Mouse (Mus musculus) limb, embryonic 11.5 days (tissue): ENCODE measurements around the gene Map1lc3b. TPM values are rescaled to one million over a fixed set of nuclear protein-coding genes. Genes with fewer than 3 reads are reported as not detected.
A peak's percentile ranks its signal among the peaks of the same experiment; 100 is the strongest.

ENCODE experiments used
- ATAC-seq: fragments of 200-750 bp; cut with Nextera tagmentation; 2 replicates; pipeline ENCODE4 v1.8.0; 2017; ENCODE audit warnings: low read depth; ENCODE audit not compliant: insufficient number of reproducible peaks, low FRiP score, low TSS enrichment
- DNase-seq: peaks from one replicate; pipeline ENCODE4 v3.0.0-alpha.2; 2015; ENCODE audit warnings: low spot score
- H3K27ac ChIP-seq: fragments of 300-500 bp; sonication (generic); replicated peaks from 2 replicates; pipeline ENCODE4 v1.5.1; 2014; ENCODE audit warnings: low read depth, mild to moderate bottlenecking, low read length
- H3K27me3 ChIP-seq: fragments of 300-500 bp; sonication (generic); 2 replicates; pipeline ENCODE4 v1.6.1; 2014; ENCODE audit warnings: mild to moderate bottlenecking, low read length, mixed read lengths; ENCODE audit not compliant: control insufficient read depth, insufficient read depth
- H3K36me3 ChIP-seq: fragments of 300-500 bp; sonication (generic); 2 replicates; pipeline ENCODE4 v1.6.1; 2014; ENCODE audit warnings: mild to moderate bottlenecking, low read length, moderate library complexity, mixed read lengths; ENCODE audit not compliant: control insufficient read depth, insufficient read depth
- H3K4me1 ChIP-seq: fragments of 300-500 bp; sonication (generic); 2 replicates; pipeline ENCODE4 v1.6.1; 2014; ENCODE audit warnings: low read length, mixed read lengths; ENCODE audit not compliant: control insufficient read depth, insufficient read depth
- H3K4me2 ChIP-seq: fragments of 300-500 bp; sonication (generic); 2 replicates; pipeline ENCODE4 v1.6.1; 2014; ENCODE audit warnings: low read depth, mild to moderate bottlenecking, moderate library complexity; ENCODE audit not compliant: severe bottlenecking
- H3K4me3 ChIP-seq: fragments of 300-500 bp; sonication (generic); 2 replicates; pipeline ENCODE4 v1.5.1; 2014; ENCODE audit warnings: low read depth, low read length
- H3K9ac ChIP-seq: fragments of 300-500 bp; sonication (generic); 2 replicates; pipeline ENCODE4 v1.6.1; 2014; ENCODE audit warnings: mild to moderate bottlenecking, low read length
- H3K9me3 ChIP-seq: fragments of 300-500 bp; sonication (generic); 2 replicates; pipeline ENCODE4 v1.6.1; 2016; ENCODE audit warnings: low read length; ENCODE audit not compliant: control insufficient read depth
- WGBS: fragments of 180-500 bp; shearing (Covaris S2); extraction: QIAGEN DNeasy Blood & Tissue Kit; methylation state at CpG from one replicate; pipeline ENCODE4 v1.1.7; 2014; 5-methylcytosine and 5-hydroxymethylcytosine counted together
- polyA plus RNA-seq: library from polyadenylated mRNA; unstranded; fragments of >200 nt; fragmentation: Nextera tagmentation; extraction: Ambion mirVana; gene quantifications from 2 replicates; pipeline ENCODE4 v1.2.1, GENCODE M21; 2014

The Map1lc3b gene
- polyA plus RNA-seq, 1 experiment from 2014 or later, result 217 TPM

- Histone ChIP-seq H3K4me3 (no peak overlapping the region), H3K27ac (no peak overlapping the region)
Observed at GRCm38 (mm10) chr8:121563701-121564100, 26.5 kb upstream of the Map1lc3b start.

GRCm38 (mm10) chr8:121568321-121568720, 21.8 kb upstream of the Map1lc3b start:
- no peak overlapping the region for H3K9ac ChIP-seq
- no peak overlapping the region for H3K27ac ChIP-seq
- no peak for DNase-seq
- WGBS, result 76% methylated on average over 6 of the region's 6 CpGs
- no peaks in the 10 kb centered on the region for H3K27me3 ChIP-seq
- H3K36me3 ChIP-seq, result no peaks in the 10 kb centered on the region
- no peaks in the 10 kb centered on the region for H3K9me3 ChIP-seq
- H3K4me2 ChIP-seq, result no peak overlapping the region
- no peaks in the 10 kb centered on the region for H3K4me1 ChIP-seq
- ATAC-seq, result no peak
- H3K4me3 ChIP-seq, result no peak overlapping the region

More at GRCm38 (mm10) chr8:121563701-121564100, 26.5 kb upstream of the Map1lc3b start:
- no peak overlapping the region for H3K9ac ChIP-seq
- no peaks in the 10 kb centered on the region for H3K27me3 ChIP-seq
- ATAC-seq (no peak), DNase-seq (no peak)
- 88% methylated on average over 6 of the region's 6 CpGs for WGBS
- peaks cover 5% of the 10 kb centered on the region; the same call in 1 of the 2 replicates for H3K36me3 ChIP-seq
- H3K4me2 ChIP-seq, result no peak overlapping the region
- no peaks in the 10 kb centered on the region for H3K9me3 ChIP-seq
- H3K4me1 ChIP-seq, result no peaks in the 10 kb centered on the region

GRCm38 (mm10) chr8:121570335-121570734, 19.8 kb upstream of the Map1lc3b start:
- no peak overlapping the region for H3K4me2 ChIP-seq
- no peaks in the 10 kb centered on the region for H3K36me3 ChIP-seq
- DNase-seq (no peak), ATAC-seq (no peak)
- H3K9me3 ChIP-seq, result no peaks in the 10 kb centered on the region
- H3K27me3 ChIP-seq, result no peaks in the 10 kb centered on the region
- H3K9ac ChIP-seq, result no peak overlapping the region
- H3K4me1 ChIP-seq, result no peaks in the 10 kb centered on the region
- H3K27ac ChIP-seq, result no peak overlapping the region
- WGBS, result 85% methylated on average over 21 of the region's 21 CpGs
- no peak overlapping the region for H3K4me3 ChIP-seq

GRCm38 (mm10) chr8:121570801-121571200, 19.4 kb upstream of the Map1lc3b start:
- Histone ChIP-seq H3K9ac (no peak overlapping the region), H3K4me3 (no peak overlapping the region), H3K27ac (no peak overlapping the region), H3K27me3 (no peaks in the 10 kb centered on the region), H3K9me3 (no peaks in the 10 kb centered on the region), H3K36me3 (no peaks in the 10 kb centered on the region), H3K4me1 (no peaks in the 10 kb centered on the region), H3K4me2 (no peak overlapping the region)
- no peak for DNase-seq
- WGBS, result 79% methylated on average over 17 of the region's 17 CpGs
- ATAC-seq, result no peak

- H3K27ac ChIP-seq, result no peak overlapping the region
- H3K4me3 ChIP-seq, result no peak overlapping the region
- no peak for ATAC-seq
- H3K9ac ChIP-seq, result no peak overlapping the region
- no peaks in the 10 kb centered on the region for H3K27me3 ChIP-seq
- peaks cover 6% of the 10 kb centered on the region for H3K4me1 ChIP-seq
- DNase-seq, result no peak
- WGBS, result 76% methylated on average over 7 of the region's 7 CpGs
- no peak overlapping the region for H3K4me2 ChIP-seq
- H3K36me3 ChIP-seq, result no peaks in the 10 kb centered on the region
- no peaks in the 10 kb centered on the region for H3K9me3 ChIP-seq
Observed at GRCm38 (mm10) chr8:121572121-121572520, 18.0 kb upstream of the Map1lc3b start.

- no peak overlapping the region for H3K27ac ChIP-seq
- no peak for ATAC-seq
- no peaks in the 10 kb centered on the region for H3K27me3 ChIP-seq
- WGBS, result 48% methylated on average over 3 of the region's 3 CpGs
- no peak overlapping the region for H3K9ac ChIP-seq
- no peaks in the 10 kb centered on the region for H3K36me3 ChIP-seq
- no peaks in the 10 kb centered on the region for H3K9me3 ChIP-seq
- no peak for DNase-seq
- H3K4me1 ChIP-seq, result peaks cover 14% of the 10 kb centered on the region
- H3K4me2 ChIP-seq, result no peak overlapping the region
- no peak overlapping the region for H3K4me3 ChIP-seq
Observed at GRCm38 (mm10) chr8:121573275-121573674, 16.9 kb upstream of the Map1lc3b start.

GRCm38 (mm10) chr8:121575661-121576060, 14.5 kb upstream of the Map1lc3b start:
- 69% methylated on average over 3 of the region's 3 CpGs for WGBS
- no peaks in the 10 kb centered on the region for H3K9me3 ChIP-seq
- peaks cover 14% of the 10 kb centered on the region for H3K4me1 ChIP-seq
- no peaks in the 10 kb centered on the region for H3K36me3 ChIP-seq
- no peaks in the 10 kb centered on the region for H3K27me3 ChIP-seq
- H3K4me2 ChIP-seq, result no peak overlapping the region
- H3K9ac ChIP-seq, result no peak overlapping the region
- ATAC-seq, result no peak
- no peak overlapping the region for H3K27ac ChIP-seq
- no peak overlapping the region for H3K4me3 ChIP-seq
- no peak for DNase-seq

- no peaks in the 10 kb centered on the region for H3K9me3 ChIP-seq
- WGBS, result 3% methylated on average over 44 of the region's 44 CpGs
- 0 out of 2 replicates have a peak overlapping the region, but pooled peaks have one; percentile 21 for H3K27ac ChIP-seq
- DNase-seq (no peak), ATAC-seq (peak; percentile 72)
- peak overlapping the region; percentile 82 for H3K9ac ChIP-seq
- H3K4me1 ChIP-seq, result peaks cover 14% of the 10 kb centered on the region
- H3K4me2 ChIP-seq, result peak overlapping the region; percentile 57
- peak overlapping the region; percentile 80 for H3K4me3 ChIP-seq
- H3K27me3 ChIP-seq, result no peaks in the 10 kb centered on the region
- H3K36me3 ChIP-seq, result no peaks in the 10 kb centered on the region
Observed at GRCm38 (mm10) chr8:121577751-121578675, 12.1 kb upstream of the Map1lc3b start.
